In the genomic region with DNA sequence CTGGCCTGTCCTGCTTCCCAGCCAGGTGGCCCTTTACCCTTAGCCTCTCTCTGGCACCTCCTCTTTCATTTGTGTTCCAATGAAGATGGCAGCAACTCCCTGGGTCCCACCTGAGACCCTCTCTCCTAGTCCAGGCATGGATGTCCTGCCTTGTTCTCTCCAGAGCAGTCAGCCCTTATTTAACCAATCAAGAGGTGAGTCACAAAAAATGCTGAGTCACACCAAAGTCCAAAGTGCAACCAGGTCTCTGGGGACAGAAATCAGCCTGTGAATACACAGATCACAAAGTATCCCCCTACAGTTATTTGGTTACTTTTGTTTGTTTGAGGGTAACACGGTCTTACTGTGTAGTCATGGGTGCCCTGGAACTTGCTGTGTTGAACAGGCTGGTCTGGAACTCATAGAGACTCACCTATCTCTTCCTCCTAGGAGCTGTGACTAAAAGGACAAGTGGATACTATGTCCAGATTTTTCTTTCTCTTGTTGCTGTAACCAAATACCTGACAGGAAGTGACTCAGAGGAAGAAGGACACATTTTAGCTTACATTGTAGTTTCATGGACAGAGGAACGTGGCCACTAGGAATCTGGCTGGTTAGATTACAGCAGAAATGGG, we compare ENCODE assay signal across 21 mouse cellular contexts. TPM values are rescaled to one million over a fixed set of nuclear protein-coding genes. Genes with fewer than 3 reads are reported as not detected.
A peak's percentile ranks its signal among the peaks of the same experiment; 100 is the strongest.
DNase-seq lines count a peak whose midpoint lies in the region; ATAC-seq and TF ChIP-seq lines count a peak whose summit lies in the region.
"Had no signal": no experiment of that assay in that cellular context is flagged by ENCODE, and none has a peak within 500 bp of the region (broad histone marks: within the 10 kb centered on the region; RNA-seq: fewer than 3 reads in every experiment).

No protein-coding gene starts in this region.

- H3K27me3 ChIP-seq in stomach, embryonic 15.5 days (replicated peaks): no peaks in the 10 kb centered on the region
- no peaks in the 10 kb centered on the region for H3K27me3 ChIP-seq in midbrain, embryonic 10.5 days (ENCODE audit: low read depth, poor library complexity, severe bottlenecking)
- H3K27me3 ChIP-seq: embryonic facial prominence, embryonic 13.5 days; heart, embryonic 15.5 days; neural tube, embryonic 13.5 days had no signal

- no peaks in the 10 kb centered on the region for H3K36me3 ChIP-seq in stomach, embryonic 15.5 days
- H3K36me3 ChIP-seq in midbrain, embryonic 10.5 days: no peaks in the 10 kb centered on the region
- H3K36me3 ChIP-seq: embryonic facial prominence, embryonic 13.5 days; G1E; heart, embryonic 15.5 days; hindbrain, embryonic 10.5 days; neural tube, embryonic 13.5 days had no signal

- no peak for TF ChIP-seq POLR2A in embryonic fibroblast, embryonic 13.5 days (IDR thresholded peaks at IDR 0.05; ENCODE audit: low read depth, low read length)

- H3K4me2 ChIP-seq in stomach, embryonic 15.5 days: no peak overlapping the region
- H3K4me2 ChIP-seq: embryonic facial prominence, embryonic 13.5 days; heart, embryonic 15.5 days; midbrain, embryonic 11.5 days; neural tube, embryonic 13.5 days had no signal

- 67% methylated on average over 2 of the region's 2 CpGs for WGBS in stomach, embryonic 15.5 days
- whole genome bisulfite sequencing in midbrain, embryonic 10.5 days: 83% methylated on average over 2 of the region's 2 CpGs

- no peaks in the 10 kb centered on the region for H3K9me3 ChIP-seq in stomach, embryonic 15.5 days
- H3K9me3 ChIP-seq in midbrain, embryonic 10.5 days (replicated peaks): no peaks in the 10 kb centered on the region
- H3K9me3 ChIP-seq: embryonic facial prominence, embryonic 13.5 days; G1E; heart, embryonic 15.5 days; hindbrain, embryonic 10.5 days; neural tube, embryonic 13.5 days had no signal

- peak; percentile 73 for DNase-seq in heart, adult 11 months
- no peak for DNase-seq in heart, adult 9 months (ENCODE audit: low spot score in 2 of 2)
- peak; percentile 36 for DNase-seq in 416B (ENCODE audit: low read depth)
- no peak for DNase-seq in c-Kit-positive CD71-positive TER-119-positive erythroid progenitor cells, embryonic 14.5 days (ENCODE audit: low spot score)
- DNase-seq in layer of hippocampus, postnatal 36 days: no peak
- no peak for DNase-seq in midbrain, embryonic 10.5 days (ENCODE audit: low spot score)
- DNase-seq: cerebellum, adult 9-11 months; heart, adult 18-20 months; kidney, adult 11 months; kidney, postnatal 25 days; lung, postnatal 36 days; thymus, postnatal 4 days had no signal

- H3K27ac ChIP-seq in embryonic fibroblast, embryonic 13.5 days (ENCODE audit: insufficient read depth, low read length): peak overlapping the region; percentile 14; the same call in 1 of the 2 replicates
- H3K27ac ChIP-seq in stomach, embryonic 15.5 days: no peak overlapping the region
- H3K27ac ChIP-seq in midbrain, embryonic 10.5 days (replicated peaks): no peak overlapping the region
- H3K27ac ChIP-seq: embryonic facial prominence, embryonic 13.5 days; heart, embryonic 15.5 days; hindbrain, embryonic 10.5 days; liver, embryonic 14.5 days; neural tube, embryonic 13.5 days had no signal

- H3K4me1 ChIP-seq in embryonic fibroblast, embryonic 13.5 days (ENCODE audit: control insufficient read depth, insufficient read depth, low read length): peaks cover 9% of the 10 kb centered on the region
- no peaks in the 10 kb centered on the region for H3K4me1 ChIP-seq in stomach, embryonic 15.5 days
- H3K4me1 ChIP-seq in midbrain, embryonic 10.5 days: peaks cover 8% of the 10 kb centered on the region; the same call in 1 of the 2 replicates
- H3K4me1 ChIP-seq: heart, embryonic 15.5 days had no signal

- TF ChIP-seq CTCF in embryonic fibroblast, embryonic 13.5 days (IDR thresholded peaks at IDR 0.05; ENCODE audit: borderline replicate concordance, insufficient read depth, low read length): no peak

- H3K9ac ChIP-seq in stomach, embryonic 15.5 days: no peak overlapping the region
- H3K9ac ChIP-seq: embryonic facial prominence, embryonic 13.5 days; heart, embryonic 15.5 days; liver, embryonic 14.5 days; neural tube, embryonic 13.5 days had no signal

- ATAC-seq in stomach, embryonic 15.5 days (ENCODE audit: insufficient read depth, low FRiP score, low read depth): peak; percentile 58; the same call in 1 of the 2 replicates

- no peak overlapping the region for H3K4me3 ChIP-seq in embryonic fibroblast, embryonic 13.5 days (ENCODE audit: insufficient read depth, low read length)
- H3K4me3 ChIP-seq in stomach, embryonic 15.5 days (replicated peaks): no peak overlapping the region
- no peak overlapping the region for H3K4me3 ChIP-seq in midbrain, embryonic 10.5 days
- H3K4me3 ChIP-seq: embryonic facial prominence, embryonic 13.5 days; heart, embryonic 15.5 days; hindbrain, embryonic 10.5 days; neural tube, embryonic 13.5 days had no signal

RNA-seq across cellular contexts. Expression of a gene that starts 38.9 kb away (rescaled TPM):
- polyA plus RNA-seq in embryonic fibroblast, embryonic 13.5 days (2011; ENCODE audit: insufficient read length, low read depth, missing spikeins): 12.1 and 19.2 TPM in 2 replicates
- 4.8 TPM in 2 replicates for polyA plus RNA-seq in stomach, embryonic 15.5 days (2015; fragmentation: Nextera tagmentation; extraction: Ambion mirVana)
- 10 to 100 TPM; 12.5 to 14.8 TPM for total RNA-seq in layer of hippocampus, postnatal 36 days (2021)
- polyA plus RNA-seq in midbrain, embryonic 10.5 days (2016; fragmentation: Nextera tagmentation; extraction: Ambion mirVana): 0.70 and 0.74 TPM in 2 replicates
- polyA plus RNA-seq: G1E had no signal

Comparison
In these comparisons a context has a peak if more than half of its experiments do, and no peak if none do; other contexts are left out.
1. DNase-seq: peak in heart, adult 11 months (single experiment) and 416B (single experiment); none in heart, adult 9 months (0 of 2), c-Kit-positive CD71-positive TER-119-positive erythroid progenitor cells, embryonic 14.5 days (single experiment), layer of hippocampus, postnatal 36 days (0 of 2) and midbrain, embryonic 10.5 days (single experiment).